Mouse (Mus musculus) large intestine, adult 2 months (tissue): ENCODE measurements at regions not wholly inside any gene's neighbourhood (a gene's known extent, or its start where the extent isn't known, plus 50 kb on each side); places are given as distances from the start of the nearest gene placed in this dataset.

ENCODE experiments used
- DNase-seq: peaks from one replicate; pipeline ENCODE4 v3.0.0-alpha.2; 2012; ENCODE audit warnings: low read depth, low spot score
- WGBS: fragments of 180-500 bp; shearing (Covaris S2); methylation state at CpG from one replicate; pipeline ENCODE4 v1.1.7; 2018; 5-methylcytosine and 5-hydroxymethylcytosine counted together

DNA sequence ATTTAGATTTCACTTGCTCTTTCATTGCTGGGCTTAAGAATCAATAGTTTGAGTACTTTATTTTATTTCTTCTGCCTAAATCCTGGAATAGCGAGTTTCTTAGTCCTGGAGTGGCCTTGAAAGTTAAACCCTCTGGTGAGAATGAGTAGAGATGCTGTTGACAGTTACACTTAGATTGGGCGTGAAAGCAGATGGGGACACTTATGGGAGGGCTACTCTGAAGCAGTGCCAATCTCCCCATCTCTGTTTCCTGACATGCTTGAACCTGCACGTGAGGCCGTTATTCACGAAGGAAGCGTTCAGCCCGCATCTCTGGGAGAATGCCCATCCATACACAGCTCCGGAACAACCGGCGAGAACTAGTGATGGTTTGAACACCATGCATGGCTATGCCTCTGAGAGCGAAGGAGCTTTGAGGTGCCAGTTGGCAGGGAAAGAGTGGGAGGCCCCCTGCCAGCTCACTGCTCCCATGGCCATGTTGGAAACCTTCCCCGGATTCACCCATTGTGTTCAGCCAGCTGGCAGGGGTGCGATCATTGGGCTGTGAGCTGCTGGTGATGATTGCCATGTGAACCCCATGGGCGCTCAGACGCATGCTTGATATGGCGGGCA lies 792.2 kb upstream of the Got2 start:
- 90% methylated on average over 16 of the region's 16 CpGs for WGBS

DNA sequence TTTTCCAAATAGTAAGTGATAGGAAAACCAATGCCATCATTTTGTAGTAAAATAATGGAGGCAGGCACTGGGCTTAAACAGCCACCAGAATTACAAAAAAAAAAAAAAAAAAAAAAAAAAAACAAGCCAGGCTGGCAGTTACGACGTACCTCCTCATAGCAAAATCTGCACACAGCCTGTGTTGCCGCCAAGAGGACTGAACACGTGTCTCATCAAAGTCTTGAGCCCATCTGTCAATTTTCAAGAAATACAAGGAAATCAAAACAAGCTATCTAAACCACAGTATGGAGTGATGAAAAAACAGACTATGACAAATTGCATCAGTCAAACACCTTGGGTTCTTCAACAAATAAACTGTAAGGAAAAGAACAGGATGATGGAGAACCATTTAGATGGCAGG lies 791.2 kb upstream of the Got2 start:
- 80% methylated on average over 4 of the region's 4 CpGs for WGBS

More for the DNA sequence above, 792.2 kb upstream of the Got2 start:
- no peak for DNase-seq

DNA sequence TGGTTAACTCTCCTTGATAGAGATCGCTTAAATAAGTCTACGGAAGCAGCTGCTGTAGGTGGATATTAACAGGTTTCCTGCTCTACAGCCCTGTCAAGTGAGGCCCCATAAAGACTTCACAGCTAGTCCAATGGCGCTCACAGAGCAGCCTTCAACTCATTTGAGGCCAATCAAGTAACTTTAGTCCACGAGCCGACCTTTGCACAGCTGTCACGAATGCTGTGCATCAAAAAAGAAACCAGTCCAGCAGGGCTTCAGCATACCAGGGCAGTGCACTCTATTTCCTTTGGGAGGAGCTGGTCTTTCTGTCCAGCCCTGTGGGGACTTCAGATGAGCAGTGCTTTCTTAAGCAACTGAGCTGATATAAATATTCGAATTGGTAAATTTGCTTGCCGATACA lies 786.4 kb upstream of the Got2 start:
- 32% methylated on average over 8 of the region's 8 CpGs for WGBS
- no peak for DNase-seq

More for the DNA sequence above, 791.2 kb upstream of the Got2 start:
- no peak for DNase-seq

DNA sequence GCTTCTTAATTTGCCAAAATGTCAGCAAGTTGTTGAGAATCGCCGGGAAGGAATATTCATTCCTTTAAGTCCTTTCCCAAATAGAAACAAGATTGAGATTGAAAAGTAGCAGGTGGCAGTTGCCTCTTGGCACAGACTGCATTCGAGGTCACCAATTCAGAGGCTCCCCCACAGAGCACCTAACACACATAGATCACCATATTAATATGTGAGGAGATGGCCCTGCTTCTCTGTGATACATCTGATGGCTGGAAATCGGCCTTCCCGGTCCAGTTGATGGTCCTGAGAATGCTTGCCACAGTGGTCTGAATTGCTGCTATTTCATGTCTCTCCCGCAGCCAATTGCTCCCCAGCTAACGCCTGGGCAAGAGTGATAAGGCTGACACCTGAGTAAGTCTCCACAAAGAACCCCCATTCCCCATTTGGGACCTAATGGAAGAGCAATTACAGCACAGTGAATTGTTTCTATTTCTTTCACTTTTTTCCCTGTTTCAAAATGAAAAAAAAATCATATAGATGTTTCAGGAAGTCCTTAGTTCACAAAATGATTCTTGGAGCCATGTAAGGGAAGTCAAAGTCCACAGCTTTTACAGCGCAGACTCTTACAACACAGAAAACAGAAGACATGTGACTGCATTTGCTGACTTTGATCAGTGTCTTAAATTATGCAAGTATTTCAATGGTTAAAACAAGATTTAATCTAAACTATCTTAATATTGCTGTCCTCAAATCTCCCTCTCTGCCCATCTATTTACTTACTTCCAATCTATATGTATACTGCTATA lies 768.3 kb upstream of the Got2 start:
- WGBS, result 50% methylated on average over 8 of the region's 8 CpGs
- DNase-seq, result peak; percentile 11

DNA sequence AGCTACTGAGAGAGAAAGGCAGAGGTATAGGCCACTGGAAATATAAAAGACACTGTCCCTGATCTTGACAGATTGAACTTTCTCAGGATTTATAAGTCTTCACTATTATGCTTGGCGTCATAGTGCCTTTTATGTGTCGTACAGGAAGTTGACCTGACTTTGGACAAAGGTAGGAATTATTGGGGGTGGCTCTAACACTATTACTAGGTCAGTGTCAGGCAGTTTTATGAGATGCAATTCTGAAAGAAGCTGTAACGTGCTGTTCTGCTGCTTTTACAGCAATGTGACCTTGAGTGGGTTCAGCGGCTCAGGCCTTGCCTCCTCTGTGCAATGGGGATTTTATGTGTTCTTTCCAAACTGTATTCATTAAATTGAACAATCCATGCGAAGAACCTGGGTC lies 759.4 kb upstream of the Got2 start:
- WGBS, result 27% methylated on average over 5 of the region's 5 CpGs

More for the DNA sequence above, 759.4 kb upstream of the Got2 start:
- DNase-seq, result no peak
